Mouse (Mus musculus) limb, embryonic 14.5 days (tissue): ENCODE data around the gene Zfp65. TPM values are rescaled to one million over a fixed set of nuclear protein-coding genes. Genes with fewer than 3 reads are reported as not detected.
"Not testable (repeated sequence)": the region's sequence is repeated elsewhere in the genome, so short reads cannot be mapped to it uniquely, and the experiment has no call there.

Experiments
- ATAC-seq: fragments of 200-750 bp; cut with Nextera tagmentation; 2 replicates; pipeline ENCODE4 v1.8.0; 2017; ENCODE audit warnings: low read depth, moderate number of reproducible peaks, moderate TSS enrichment; ENCODE audit not compliant: low FRiP score
- DNase-seq: peaks from one replicate; pipeline ENCODE4 v3.0.0-alpha.2; 2015; ENCODE audit warnings: low spot score
- H3K27ac ChIP-seq: fragments of 300-500 bp; sonication (generic); replicated peaks from 2 replicates; pipeline ENCODE4 v1.5.1; 2014; ENCODE audit warnings: low read depth, mild to moderate bottlenecking, low read length, moderate library complexity, mixed read lengths
- H3K27me3 ChIP-seq: fragments of 300-500 bp; sonication (generic); 2 replicates; pipeline ENCODE4 v1.6.1; 2014; ENCODE audit warnings: low read length, mixed read lengths; ENCODE audit not compliant: control insufficient read depth, insufficient read depth
- H3K36me3 ChIP-seq: fragments of 300-500 bp; sonication (generic); 2 replicates; pipeline ENCODE4 v1.6.1; 2014; ENCODE audit warnings: mild to moderate bottlenecking, low read length, moderate library complexity, mixed read lengths; ENCODE audit not compliant: control insufficient read depth, insufficient read depth
- H3K4me1 ChIP-seq: fragments of 300-500 bp; sonication (generic); 2 replicates; pipeline ENCODE4 v1.6.1; 2014; ENCODE audit warnings: antibody characterized with exemption, low read length, mixed read lengths; ENCODE audit not compliant: control insufficient read depth, insufficient read depth
- H3K4me2 ChIP-seq: fragments of 300-500 bp; sonication (generic); replicated peaks from 2 replicates; pipeline ENCODE4 v1.6.1; 2014; ENCODE audit warnings: low read depth, mild to moderate bottlenecking, low read length, moderate library complexity; ENCODE audit not compliant: severe bottlenecking
- H3K4me3 ChIP-seq: fragments of 300-500 bp; sonication (generic); replicated peaks from 2 replicates; pipeline ENCODE4 v1.5.1; 2014; ENCODE audit warnings: low read length
- H3K9ac ChIP-seq: fragments of 300-500 bp; sonication (generic); 2 replicates; pipeline ENCODE4 v1.6.1; 2014; ENCODE audit warnings: mild to moderate bottlenecking, low read depth, low read length, moderate library complexity; ENCODE audit not compliant: severe bottlenecking
- H3K9me3 ChIP-seq: fragments of 300-500 bp; sonication (generic); 2 replicates; pipeline ENCODE4 v1.6.1; 2016; ENCODE audit warnings: low read length; ENCODE audit not compliant: control insufficient read depth
- POLR2A ChIP-seq: fragments of 200-500 bp; IDR thresholded peaks from 2 replicates; pipeline ENCODE4 v1.8.0; 2012; ENCODE audit warnings: inconsistent platforms, mild to moderate bottlenecking, moderate library complexity, borderline replicate concordance; ENCODE audit not compliant: insufficient read depth, insufficient read length; ENCODE audit errors: extremely low read depth
- WGBS: fragments of 180-500 bp; shearing (Covaris S2); extraction: QIAGEN DNeasy Blood & Tissue Kit; methylation state at CpG from one replicate; pipeline ENCODE4 v1.1.7; 2014; 5-methylcytosine and 5-hydroxymethylcytosine counted together
- polyA plus RNA-seq, 2 experiments: library from polyadenylated mRNA; depleted of rRNA in 1 of 2; stranded (reverse) in 1 of 2; unstranded in 1 of 2; fragments of >200 nt; fragmentation: Nextera tagmentation in 1 of 2; extraction: Ambion mirVana in 1 of 2; gene quantifications; 2 replicates each; pipeline versions ENCODE4 v1.2.1 to v1.2.3; 2012 to 2014

The Zfp65 gene
- polyA plus RNA-seq, 2 experiments: 2.8 to 6.1 TPM

DNA sequence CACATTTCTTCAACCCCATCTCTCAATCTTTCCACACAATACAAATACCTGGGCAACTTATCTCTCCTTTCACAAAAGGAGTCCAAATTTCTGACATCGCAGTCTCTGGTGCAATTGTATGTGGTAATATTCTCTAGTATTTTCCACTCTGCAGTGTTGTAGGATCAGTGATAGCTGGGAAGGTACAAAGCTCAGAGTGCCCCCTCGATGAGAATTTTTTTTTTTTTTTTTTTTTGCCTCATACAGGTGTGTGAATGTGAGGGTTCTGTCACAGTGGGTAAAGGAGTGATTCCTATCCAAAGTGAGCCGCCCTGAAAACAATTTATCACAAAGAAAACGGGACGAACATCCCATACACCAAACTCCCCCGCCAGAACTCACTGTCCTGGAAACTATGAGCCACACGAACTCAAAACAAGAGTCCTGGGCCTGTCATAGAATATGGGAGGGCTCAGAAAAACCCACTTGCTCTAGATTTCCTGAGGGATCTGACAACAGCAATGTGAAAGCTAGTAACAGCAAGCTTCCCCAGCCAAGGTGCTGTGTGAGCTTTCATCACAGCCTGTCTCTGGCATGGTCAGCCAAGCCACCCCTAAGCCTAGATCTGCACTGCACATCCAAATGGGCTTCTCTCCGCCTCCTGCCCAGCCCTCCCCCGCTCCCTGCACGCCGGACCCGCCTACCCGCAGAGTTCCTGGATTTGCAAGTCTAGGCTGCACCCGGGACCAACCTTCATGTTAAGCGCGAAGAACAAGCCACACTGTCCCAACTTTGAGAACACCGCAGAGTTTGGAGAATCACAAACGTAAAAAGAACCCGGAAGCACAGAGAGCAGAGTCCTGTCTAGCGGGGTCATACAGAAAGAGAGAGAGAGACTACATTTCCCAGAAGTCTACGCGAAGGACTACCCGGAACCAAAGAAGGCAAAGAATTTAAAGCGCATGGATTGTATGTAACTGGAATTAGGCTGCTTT, 25.6 kb upstream of the Zfp65 start, which contains the start of gene Zfp85:
Gene Zfp85 (minus strand): TSS at position 896 of the 974 bp plus-strand sequence.
- Histone ChIP-seq H3K4me1 (0 out of 2 replicates have a peak, but pooled peaks cover 3% of the 10 kb centered on the region), H3K36me3 (no peaks in the 10 kb centered on the region; the same call in 1 of the 2 replicates), H3K9me3 (no peaks in the 10 kb centered on the region), H3K4me3 (peak within 1 kb of the TSS; percentile 67), H3K27me3 (no peaks in the 10 kb centered on the region), H3K27ac (peak within 1 kb of the TSS; percentile 72), H3K9ac (peak within 1 kb of the TSS; percentile 64), H3K4me2 (peak within 1 kb of the TSS; percentile 50)
- TF ChIP-seq POLR2A: no peak
- DNase-seq (peak; percentile 82), ATAC-seq (peak; percentile 95)
- 7% methylated on average over 24 of the region's 24 CpGs for WGBS

DNA sequence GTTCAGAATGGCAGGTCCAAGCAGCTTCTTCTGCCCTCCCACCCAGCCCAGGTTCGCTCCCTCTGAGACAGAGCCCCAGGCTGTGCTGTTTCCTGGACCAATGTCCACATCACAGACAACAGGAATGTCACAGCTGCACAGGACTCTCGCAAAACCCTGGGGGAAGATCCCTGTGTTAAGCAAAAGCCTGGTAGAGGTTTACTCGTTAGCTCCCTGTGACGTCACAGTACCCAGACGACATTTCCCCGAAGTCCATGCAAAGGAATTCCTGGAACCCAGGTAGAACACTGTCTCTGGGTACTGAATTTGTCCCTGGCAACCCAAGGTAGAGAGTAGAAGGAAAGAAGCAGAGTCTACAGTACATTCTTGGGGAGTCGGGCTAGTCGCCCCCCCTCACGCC, 14.9 kb upstream of the Zfp65 start:
- H3K36me3 ChIP-seq: peaks cover 10% of the 10 kb centered on the region
- H3K9ac ChIP-seq: no peak overlapping the region
- TF ChIP-seq POLR2A: no peak
- DNase-seq: no peak
- no peaks in the 10 kb centered on the region for H3K27me3 ChIP-seq
- H3K4me2 ChIP-seq: no peak overlapping the region
- H3K9me3 ChIP-seq: peaks cover 1% of the 10 kb centered on the region; the same call in 1 of the 2 replicates
- H3K4me3 ChIP-seq: no peak overlapping the region
- no peak for ATAC-seq
- H3K4me1 ChIP-seq: no peaks in the 10 kb centered on the region
- WGBS: 80% methylated on average over 9 of the region's 9 CpGs
- no peak overlapping the region for H3K27ac ChIP-seq

DNA sequence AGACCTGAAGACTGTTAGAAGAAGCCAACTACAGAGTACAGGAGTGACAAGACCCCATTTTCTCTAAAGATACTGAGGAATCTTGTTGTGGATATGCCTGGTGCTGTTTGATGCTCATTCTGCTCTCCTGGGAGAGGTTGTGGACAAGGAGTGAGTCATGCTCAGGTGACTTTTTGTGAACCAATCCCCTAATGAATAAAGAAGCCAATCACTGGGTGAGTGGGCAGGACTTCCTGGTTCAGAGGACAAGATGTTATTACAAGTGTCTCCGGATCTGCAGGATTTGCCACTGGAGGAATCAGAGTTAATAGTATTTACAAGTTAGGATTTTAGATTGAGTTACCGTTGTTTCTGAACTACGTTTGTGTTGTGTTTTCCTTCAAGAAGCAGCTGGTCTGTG, 14.0 kb upstream of the Zfp65 start:
- Histone ChIP-seq H3K27ac (no peak overlapping the region), H3K4me1 (no peaks in the 10 kb centered on the region), H3K27me3 (no peaks in the 10 kb centered on the region), H3K4me2 (no peak overlapping the region), H3K36me3 (peaks cover 2% of the 10 kb centered on the region), H3K4me3 (no peak overlapping the region), H3K9me3 (no peaks in the 10 kb centered on the region), H3K9ac (no peak overlapping the region)
- DNase-seq (no peak), ATAC-seq (no peak)
- WGBS: 89% methylated on average over 3 of the region's 3 CpGs
- TF ChIP-seq POLR2A: no peak

DNA sequence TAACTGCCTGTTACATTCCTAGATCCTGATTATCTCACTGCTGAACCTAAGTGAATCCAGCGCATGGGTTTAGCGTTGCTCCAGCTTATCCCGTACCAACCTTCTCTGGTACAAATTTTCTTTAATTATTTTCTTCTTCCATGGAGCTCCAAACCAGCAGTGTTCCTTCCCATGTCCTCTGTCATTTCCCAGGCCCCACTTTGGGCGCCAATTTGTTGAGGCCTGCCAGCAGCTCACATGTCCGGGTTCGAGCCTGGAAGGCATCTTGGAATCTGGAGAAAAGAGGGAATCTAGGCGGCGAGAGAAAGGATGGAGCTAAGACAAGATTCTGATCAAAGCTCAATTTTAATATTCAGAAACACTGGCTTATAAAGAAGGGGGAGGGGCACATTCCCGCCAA, 5.4 kb upstream of the Zfp65 start:
- not testable (repeated sequence) for DNase-seq, H3K4me1 ChIP-seq, H3K27me3 ChIP-seq, H3K9ac ChIP-seq, ATAC-seq, H3K27ac ChIP-seq, H3K36me3 ChIP-seq, H3K4me3 ChIP-seq, H3K4me2 ChIP-seq
- WGBS: 91% methylated on average over 9 of the region's 9 CpGs
- peaks cover 12% of the 10 kb centered on the region for H3K9me3 ChIP-seq

GRCm38 (mm10) chr13:67729441-67729840, 468 bp upstream of the Zfp65 start:
- ATAC-seq (0 out of 2 replicates have a peak, but pooled peaks have one; percentile 48), DNase-seq (peak; percentile 7)
- H3K27ac ChIP-seq, H3K27me3 ChIP-seq, H3K4me1 ChIP-seq, H3K9me3 ChIP-seq, H3K36me3 ChIP-seq: not testable (repeated sequence)
- Histone ChIP-seq H3K4me2 (peak overlapping the region; percentile 65), H3K4me3 (peak overlapping the region; percentile 58), H3K9ac (peak overlapping the region; percentile 77; the same call in 1 of the 2 replicates)
- 47% methylated on average over 4 of the region's 4 CpGs for WGBS
